Mouse (Mus musculus) neural tube, embryonic 13.5 days (tissue): ENCODE data around the gene Rpp40. TPM values are rescaled to one million over a fixed set of nuclear protein-coding genes. Genes with fewer than 3 reads are reported as not detected.

ENCODE experiments used
- ATAC-seq: fragments of 200-750 bp; cut with Nextera tagmentation; 2 replicates; pipeline ENCODE4 v1.8.0; 2017; ENCODE audit warnings: low read depth, mild to moderate bottlenecking, moderate TSS enrichment, moderate library complexity
- H3K27ac ChIP-seq: fragments of 300-500 bp; sonication (generic); replicated peaks from 2 replicates; pipeline ENCODE4 v1.5.1; 2015; ENCODE audit warnings: moderate library complexity, mild to moderate bottlenecking, inconsistent platforms
- H3K27me3 ChIP-seq: fragments of 300-500 bp; sonication (generic); 2 replicates; pipeline ENCODE4 v1.6.1; 2015; ENCODE audit warnings: mild to moderate bottlenecking, inconsistent platforms
- H3K36me3 ChIP-seq: fragments of 300-500 bp; sonication (generic); 2 replicates; pipeline ENCODE4 v1.6.1; 2015; ENCODE audit warnings: mild to moderate bottlenecking, inconsistent platforms
- H3K4me1 ChIP-seq: fragments of 300-500 bp; sonication (generic); replicated peaks from 2 replicates; pipeline ENCODE4 v1.6.1; 2015; ENCODE audit warnings: inconsistent platforms
- H3K4me2 ChIP-seq: fragments of 300-500 bp; sonication (generic); 2 replicates; pipeline ENCODE4 v1.6.1; 2015; ENCODE audit warnings: inconsistent platforms, mild to moderate bottlenecking, moderate library complexity
- H3K4me3 ChIP-seq: fragments of 300-500 bp; sonication (generic); 2 replicates; pipeline ENCODE4 v1.5.1; 2015; ENCODE audit warnings: mild to moderate bottlenecking, inconsistent platforms
- H3K9ac ChIP-seq: fragments of 300-500 bp; sonication (generic); 2 replicates; pipeline ENCODE4 v1.6.1; 2015; ENCODE audit warnings: moderate library complexity, mild to moderate bottlenecking, inconsistent platforms
- H3K9me3 ChIP-seq: fragments of 300-500 bp; sonication (generic); 2 replicates; pipeline ENCODE4 v1.6.1; 2016; ENCODE audit warnings: inconsistent platforms
- WGBS: fragments of 180-500 bp; shearing (Covaris S2); methylation state at CpG from one replicate; pipeline ENCODE4 v1.1.7; 2015; 5-methylcytosine and 5-hydroxymethylcytosine counted together
- polyA plus RNA-seq: library from polyadenylated mRNA; unstranded; fragments of >200 nt; fragmentation: Nextera tagmentation; extraction: Ambion mirVana; gene quantifications from 2 replicates; pipeline ENCODE4 v1.2.1, GENCODE M21; 2015

Rpp40 gene
- polyA plus RNA-seq, 1 experiment from 2014 or later, result 13.4 TPM

GRCm38 (mm10) chr13:35880555-35881046, 25.6 kb downstream of the Rpp40 start:
- H3K4me1 ChIP-seq, result peaks cover 9% of the 10 kb centered on the region; the same call in 1 of the 2 replicates
- no peak overlapping the region for H3K9ac ChIP-seq
- H3K4me3 ChIP-seq, result no peak overlapping the region
- H3K27me3 ChIP-seq, result no peaks in the 10 kb centered on the region
- H3K4me2 ChIP-seq, result no peak overlapping the region
- H3K27ac ChIP-seq, result no peak overlapping the region
- WGBS, result 70% methylated on average over 6 of the region's 6 CpGs
- no peaks in the 10 kb centered on the region for H3K9me3 ChIP-seq
- no peaks in the 10 kb centered on the region for H3K36me3 ChIP-seq
- ATAC-seq, result 0 out of 2 replicates have a peak, but pooled peaks have one; percentile 15

- H3K36me3 ChIP-seq, result no peaks in the 10 kb centered on the region
- H3K4me2 ChIP-seq, result no peak overlapping the region
- H3K27ac ChIP-seq, result no peak overlapping the region
- no peak overlapping the region for H3K9ac ChIP-seq
- no peaks in the 10 kb centered on the region for H3K27me3 ChIP-seq
- peaks cover 3% of the 10 kb centered on the region; the same call in 1 of the 2 replicates for H3K4me1 ChIP-seq
- WGBS, result 84% methylated on average over 5 of the region's 5 CpGs
- H3K4me3 ChIP-seq, result no peak overlapping the region
- H3K9me3 ChIP-seq, result no peaks in the 10 kb centered on the region
- no peak for ATAC-seq
Measured at GRCm38 (mm10) chr13:35879519-35879918, 26.6 kb downstream of the Rpp40 start.

GRCm38 (mm10) chr13:35879068-35879467, 27.1 kb downstream of the Rpp40 start:
- 64% methylated on average over 5 of the region's 5 CpGs for WGBS
- Histone ChIP-seq H3K4me2 (no peak overlapping the region), H3K4me1 (no peaks in the 10 kb centered on the region), H3K9me3 (no peaks in the 10 kb centered on the region), H3K4me3 (no peak overlapping the region), H3K27ac (no peak overlapping the region), H3K36me3 (no peaks in the 10 kb centered on the region), H3K9ac (no peak overlapping the region), H3K27me3 (no peaks in the 10 kb centered on the region)
- no peak for ATAC-seq

GRCm38 (mm10) chr13:35878282-35878681, 27.9 kb downstream of the Rpp40 start:
- Histone ChIP-seq H3K4me2 (no peak overlapping the region), H3K27me3 (no peaks in the 10 kb centered on the region), H3K9ac (no peak overlapping the region), H3K36me3 (no peaks in the 10 kb centered on the region), H3K9me3 (no peaks in the 10 kb centered on the region), H3K4me1 (no peaks in the 10 kb centered on the region), H3K4me3 (no peak overlapping the region), H3K27ac (no peak overlapping the region)
- 80% methylated on average over 1 of the region's 1 CpGs for WGBS
- no peak for ATAC-seq

- no peak for ATAC-seq
- no peaks in the 10 kb centered on the region for H3K27me3 ChIP-seq
- no peak overlapping the region for H3K4me2 ChIP-seq
- 85% methylated on average over 5 of the region's 5 CpGs for WGBS
- no peaks in the 10 kb centered on the region for H3K9me3 ChIP-seq
- H3K36me3 ChIP-seq, result no peaks in the 10 kb centered on the region
- no peaks in the 10 kb centered on the region for H3K4me1 ChIP-seq
- no peak overlapping the region for H3K4me3 ChIP-seq
- no peak overlapping the region for H3K27ac ChIP-seq
- no peak overlapping the region for H3K9ac ChIP-seq
Measured at GRCm38 (mm10) chr13:35875396-35875795, 30.8 kb downstream of the Rpp40 start.

GRCm38 (mm10) chr13:35871107-35871506, 35.1 kb downstream of the Rpp40 start:
- no peaks in the 10 kb centered on the region for H3K4me1 ChIP-seq
- no peak overlapping the region for H3K4me2 ChIP-seq
- no peak overlapping the region for H3K27ac ChIP-seq
- H3K9me3 ChIP-seq, result no peaks in the 10 kb centered on the region
- 83% methylated on average over 3 of the region's 3 CpGs for WGBS
- H3K27me3 ChIP-seq, result no peaks in the 10 kb centered on the region
- no peak for ATAC-seq
- no peak overlapping the region for H3K9ac ChIP-seq
- no peak overlapping the region for H3K4me3 ChIP-seq
- H3K36me3 ChIP-seq, result no peaks in the 10 kb centered on the region

- no peak overlapping the region for H3K4me2 ChIP-seq
Measured at GRCm38 (mm10) chr13:35870659-35871058, 35.5 kb downstream of the Rpp40 start.

GRCm38 (mm10) chr13:35860916-35861315, 45.2 kb downstream of the Rpp40 start:
- Histone ChIP-seq H3K9me3 (no peaks in the 10 kb centered on the region), H3K9ac (no peak overlapping the region), H3K27ac (no peak overlapping the region), H3K4me2 (no peak overlapping the region), H3K4me1 (no peaks in the 10 kb centered on the region), H3K4me3 (no peak overlapping the region), H3K36me3 (peaks cover 13% of the 10 kb centered on the region; the same call in 1 of the 2 replicates), H3K27me3 (no peaks in the 10 kb centered on the region)
- ATAC-seq, result no peak
- WGBS, result 81% methylated on average over 8 of the region's 8 CpGs

More at GRCm38 (mm10) chr13:35870659-35871058, 35.5 kb downstream of the Rpp40 start:
- Histone ChIP-seq H3K9me3 (no peaks in the 10 kb centered on the region), H3K36me3 (no peaks in the 10 kb centered on the region), H3K4me1 (no peaks in the 10 kb centered on the region), H3K27ac (no peak overlapping the region), H3K27me3 (no peaks in the 10 kb centered on the region), H3K4me3 (no peak overlapping the region), H3K9ac (no peak overlapping the region)
- ATAC-seq, result no peak
- WGBS, result 92% methylated on average over 8 of the region's 8 CpGs

GRCm38 (mm10) chr13:35857486-35857885, 48.7 kb downstream of the Rpp40 start:
- H3K9ac ChIP-seq, result no peak overlapping the region
- peaks cover 6% of the 10 kb centered on the region; the same call in 1 of the 2 replicates for H3K36me3 ChIP-seq
- H3K4me3 ChIP-seq, result no peak overlapping the region
- no peaks in the 10 kb centered on the region for H3K27me3 ChIP-seq
- no peak overlapping the region for H3K27ac ChIP-seq
- no peaks in the 10 kb centered on the region for H3K9me3 ChIP-seq
- 82% methylated on average over 7 of the region's 7 CpGs for WGBS
- H3K4me1 ChIP-seq, result no peaks in the 10 kb centered on the region
- no peak for ATAC-seq
- no peak overlapping the region for H3K4me2 ChIP-seq

GRCm38 (mm10) chr13:35852851-35853575, 53.1 kb downstream of the Rpp40 start:
- H3K4me3 ChIP-seq, result no peak overlapping the region
- no peaks in the 10 kb centered on the region for H3K9me3 ChIP-seq
- no peak overlapping the region for H3K4me2 ChIP-seq
- H3K4me1 ChIP-seq, result 0 out of 2 replicates have a peak, but pooled peaks cover 2% of the 10 kb centered on the region
- WGBS, result 72% methylated on average over 2 of the region's 2 CpGs
- H3K27ac ChIP-seq, result no peak overlapping the region
- H3K36me3 ChIP-seq, result peaks cover 6% of the 10 kb centered on the region; the same call in 1 of the 2 replicates
- ATAC-seq, result no peak
- no peaks in the 10 kb centered on the region for H3K27me3 ChIP-seq
- H3K9ac ChIP-seq, result no peak overlapping the region

GRCm38 (mm10) chr13:35851581-35851980, 54.6 kb downstream of the Rpp40 start:
- H3K4me1 ChIP-seq, result 0 out of 2 replicates have a peak, but pooled peaks cover 5% of the 10 kb centered on the region
- no peak overlapping the region for H3K27ac ChIP-seq
- 93% methylated on average over 6 of the region's 6 CpGs for WGBS
- H3K9me3 ChIP-seq, result no peaks in the 10 kb centered on the region
- ATAC-seq, result no peak
- H3K36me3 ChIP-seq, result peaks cover 3% of the 10 kb centered on the region; the same call in 1 of the 2 replicates
- H3K27me3 ChIP-seq, result no peaks in the 10 kb centered on the region
- no peak overlapping the region for H3K4me3 ChIP-seq
- H3K4me2 ChIP-seq, result no peak overlapping the region
- no peak overlapping the region for H3K9ac ChIP-seq

- Histone ChIP-seq H3K27ac (no peak overlapping the region), H3K4me2 (no peak overlapping the region), H3K4me3 (no peak overlapping the region), H3K9ac (no peak overlapping the region), H3K4me1 (0 out of 2 replicates have a peak, but pooled peaks cover 5% of the 10 kb centered on the region), H3K9me3 (no peaks in the 10 kb centered on the region), H3K36me3 (no peaks in the 10 kb centered on the region), H3K27me3 (no peaks in the 10 kb centered on the region)
- 85% methylated on average over 3 of the region's 3 CpGs for WGBS
- no peak for ATAC-seq
Measured at GRCm38 (mm10) chr13:35848694-35849093, 57.5 kb downstream of the Rpp40 start.
